Mouse (Mus musculus) limb, embryonic 15.5 days (tissue): Measurements from ENCODE around the gene Zp3. TPM values are rescaled to one million over a fixed set of nuclear protein-coding genes. Genes with fewer than 3 reads are reported as not detected.

Experiments used
- ATAC-seq: fragments of 200-750 bp; cut with Nextera tagmentation; 2 replicates; pipeline ENCODE4 v1.8.0; 2017; ENCODE audit warnings: low read depth, moderate TSS enrichment; ENCODE audit not compliant: insufficient number of reproducible peaks, low FRiP score, low TSS enrichment
- H3K27ac ChIP-seq: fragments of 300-500 bp; sonication (generic); 2 replicates; pipeline ENCODE4 v1.5.1; 2015; ENCODE audit warnings: moderate library complexity, mild to moderate bottlenecking, inconsistent platforms
- H3K27me3 ChIP-seq: fragments of 300-500 bp; sonication (generic); 2 replicates; pipeline ENCODE4 v1.6.1; 2015; ENCODE audit warnings: inconsistent platforms
- H3K36me3 ChIP-seq: fragments of 300-500 bp; sonication (generic); 2 replicates; pipeline ENCODE4 v1.6.1; 2015; ENCODE audit warnings: inconsistent platforms
- H3K4me1 ChIP-seq: fragments of 300-500 bp; sonication (generic); 2 replicates; pipeline ENCODE4 v1.6.1; 2015; ENCODE audit warnings: inconsistent platforms
- H3K4me2 ChIP-seq: fragments of 300-500 bp; sonication (generic); 2 replicates; pipeline ENCODE4 v1.6.1; 2015; ENCODE audit warnings: mild to moderate bottlenecking, inconsistent platforms
- H3K4me3 ChIP-seq: fragments of 300-500 bp; sonication (generic); 2 replicates; pipeline ENCODE4 v1.5.1; 2015; ENCODE audit warnings: mild to moderate bottlenecking, inconsistent platforms
- H3K9ac ChIP-seq: fragments of 300-500 bp; sonication (generic); 2 replicates; pipeline ENCODE4 v1.6.1; 2015; ENCODE audit warnings: inconsistent platforms
- H3K9me3 ChIP-seq: fragments of 300-500 bp; sonication (generic); 2 replicates; pipeline ENCODE4 v1.6.1; 2016; ENCODE audit warnings: inconsistent platforms
- WGBS: fragments of 180-500 bp; shearing (Covaris S2); methylation state at CpG from one replicate; pipeline ENCODE4 v1.1.7; 2015; 5-methylcytosine and 5-hydroxymethylcytosine counted together
- polyA plus RNA-seq: library from polyadenylated mRNA; unstranded; fragments of >200 nt; fragmentation: Nextera tagmentation; extraction: Ambion mirVana; gene quantifications from 2 replicates; pipeline ENCODE4 v1.2.1, GENCODE M21; 2015

Gene Zp3
- polyA plus RNA-seq, 1 experiment from 2014 or later = 0.44 TPM

- Histone ChIP-seq H3K9me3 (no peaks in the 10 kb centered on the region), H3K4me1 (peaks cover 6% of the 10 kb centered on the region), H3K36me3 (no peaks in the 10 kb centered on the region), H3K4me2 (no peak overlapping the region), H3K27me3 (no peaks in the 10 kb centered on the region), H3K9ac (no peak overlapping the region), H3K27ac (no peak overlapping the region), H3K4me3 (no peak overlapping the region)
- no peak for ATAC-seq
- WGBS = 76% methylated on average over 11 of the region's 11 CpGs
These were observed 29.0 kb upstream of the Zp3 start for GRCm38 (mm10) chr5:135950710-135951412.

- Histone ChIP-seq H3K27ac (no peak overlapping the region), H3K36me3 (no peaks in the 10 kb centered on the region), H3K9ac (no peak overlapping the region), H3K4me2 (no peak overlapping the region), H3K4me3 (no peak overlapping the region), H3K9me3 (no peaks in the 10 kb centered on the region), H3K4me1 (peaks cover under 1% of the 10 kb centered on the region), H3K27me3 (no peaks in the 10 kb centered on the region)
- WGBS = 95% methylated on average over 2 of the region's 2 CpGs
- ATAC-seq = no peak
These were observed 28.2 kb upstream of the Zp3 start for GRCm38 (mm10) chr5:135951660-135952059.

GRCm38 (mm10) chr5:135952830-135953229, 27.1 kb upstream of the Zp3 start:
- H3K27me3 ChIP-seq = no peaks in the 10 kb centered on the region
- H3K9me3 ChIP-seq = no peaks in the 10 kb centered on the region
- no peak overlapping the region for H3K4me3 ChIP-seq
- H3K4me1 ChIP-seq = peaks cover 8% of the 10 kb centered on the region
- ATAC-seq = no peak
- H3K4me2 ChIP-seq = no peak overlapping the region
- H3K27ac ChIP-seq = no peak overlapping the region
- WGBS = 98% methylated on average over 2 of the region's 2 CpGs
- H3K36me3 ChIP-seq = no peaks in the 10 kb centered on the region
- H3K9ac ChIP-seq = no peak overlapping the region

- 74% methylated on average over 9 of the region's 9 CpGs for WGBS
- Histone ChIP-seq H3K4me1 (peaks cover 14% of the 10 kb centered on the region), H3K36me3 (no peaks in the 10 kb centered on the region), H3K27me3 (no peaks in the 10 kb centered on the region), H3K9me3 (no peaks in the 10 kb centered on the region), H3K4me2 (peak overlapping the region; percentile 47), H3K27ac (peak overlapping the region; percentile 82), H3K4me3 (peak overlapping the region; percentile 37; the same call in 1 of the 2 replicates), H3K9ac (no peak overlapping the region)
- no peak for ATAC-seq
These were observed 23.3 kb upstream of the Zp3 start for GRCm38 (mm10) chr5:135956300-135957206.

GRCm38 (mm10) chr5:135957207-135957974, 22.5 kb upstream of the Zp3 start:
- no peaks in the 10 kb centered on the region for H3K9me3 ChIP-seq
- H3K9ac ChIP-seq = no peak overlapping the region
- H3K27me3 ChIP-seq = no peaks in the 10 kb centered on the region
- peak overlapping the region; percentile 82 for H3K27ac ChIP-seq
- H3K36me3 ChIP-seq = no peaks in the 10 kb centered on the region
- peak overlapping the region; percentile 37 for H3K4me3 ChIP-seq
- ATAC-seq = peak; percentile 85
- H3K4me2 ChIP-seq = peak overlapping the region; percentile 47
- H3K4me1 ChIP-seq = peaks cover 20% of the 10 kb centered on the region
- WGBS = 8% methylated on average over 28 of the region's 28 CpGs

GRCm38 (mm10) chr5:135958367-135958766, 21.5 kb upstream of the Zp3 start:
- Histone ChIP-seq H3K27me3 (no peaks in the 10 kb centered on the region), H3K4me1 (peaks cover 23% of the 10 kb centered on the region), H3K4me3 (no peak overlapping the region), H3K36me3 (no peaks in the 10 kb centered on the region), H3K9ac (no peak overlapping the region), H3K9me3 (no peaks in the 10 kb centered on the region), H3K27ac (peak overlapping the region; percentile 82), H3K4me2 (peak overlapping the region; percentile 47; the same call in 1 of the 2 replicates)
- WGBS = 89% methylated on average over 4 of the region's 4 CpGs
- no peak for ATAC-seq

GRCm38 (mm10) chr5:135959911-135960310, 20.0 kb upstream of the Zp3 start:
- Histone ChIP-seq H3K9me3 (no peaks in the 10 kb centered on the region), H3K27ac (no peak overlapping the region), H3K36me3 (no peaks in the 10 kb centered on the region), H3K27me3 (no peaks in the 10 kb centered on the region), H3K4me2 (no peak overlapping the region), H3K4me1 (peaks cover 25% of the 10 kb centered on the region), H3K4me3 (no peak overlapping the region), H3K9ac (no peak overlapping the region)
- WGBS = 87% methylated on average over 7 of the region's 7 CpGs
- ATAC-seq = no peak

- Histone ChIP-seq H3K9me3 (no peaks in the 10 kb centered on the region), H3K4me2 (no peak overlapping the region; the same call in 1 of the 2 replicates), H3K4me1 (peaks cover 35% of the 10 kb centered on the region), H3K27me3 (no peaks in the 10 kb centered on the region), H3K9ac (no peak overlapping the region), H3K27ac (peak overlapping the region; percentile 97; the same call in 1 of the 2 replicates), H3K36me3 (no peaks in the 10 kb centered on the region), H3K4me3 (no peak overlapping the region)
- ATAC-seq = no peak
- 95% methylated on average over 15 of the region's 15 CpGs for WGBS
These were observed 18.8 kb upstream of the Zp3 start for GRCm38 (mm10) chr5:135960909-135961635.

- Histone ChIP-seq H3K4me3 (peak overlapping the region; percentile 68), H3K9me3 (no peaks in the 10 kb centered on the region), H3K27me3 (no peaks in the 10 kb centered on the region), H3K36me3 (no peaks in the 10 kb centered on the region), H3K4me2 (peak overlapping the region; percentile 95), H3K9ac (no peak overlapping the region), H3K27ac (peak overlapping the region; percentile 97), H3K4me1 (peaks cover 29% of the 10 kb centered on the region)
- WGBS = 0% methylated on average over 11 of the region's 11 CpGs
- ATAC-seq = no peak
These were observed 17.8 kb upstream of the Zp3 start for GRCm38 (mm10) chr5:135962125-135962491.

- Histone ChIP-seq H3K9me3 (no peaks in the 10 kb centered on the region), H3K4me1 (peaks cover 27% of the 10 kb centered on the region), H3K27ac (peak overlapping the region; percentile 97), H3K4me2 (peak overlapping the region; percentile 95), H3K36me3 (no peaks in the 10 kb centered on the region), H3K9ac (peak overlapping the region; percentile 89), H3K27me3 (no peaks in the 10 kb centered on the region), H3K4me3 (peak overlapping the region; percentile 68)
- peak; percentile 96 for ATAC-seq
- under 1% methylated on average over 64 of the region's 64 CpGs for WGBS
These were observed 17.2 kb upstream of the Zp3 start for GRCm38 (mm10) chr5:135962492-135963279.
